Mouse (Mus musculus) kidney, embryonic 16.5 days (tissue): ENCODE results near the gene Fgd1. TPM values are rescaled to one million over a fixed set of nuclear protein-coding genes. Genes with fewer than 3 reads are reported as not detected.

Source experiments
- ATAC-seq: fragments of 200-750 bp; cut with Nextera tagmentation; 2 replicates; pipeline ENCODE4 v1.8.0; 2017; ENCODE audit warnings: moderate TSS enrichment; ENCODE audit not compliant: low FRiP score, low TSS enrichment
- H3K27ac ChIP-seq: fragments of 300-500 bp; sonication (generic); 2 replicates; pipeline ENCODE4 v1.5.1; 2014; ENCODE audit warnings: low read length
- H3K27me3 ChIP-seq: fragments of 300-500 bp; sonication (generic); 2 replicates; pipeline ENCODE4 v1.6.1; 2014; ENCODE audit warnings: low read length, control low read depth, mixed read lengths; ENCODE audit not compliant: insufficient read depth
- H3K36me3 ChIP-seq: fragments of 300-500 bp; sonication (generic); 2 replicates; pipeline ENCODE4 v1.6.1; 2014; ENCODE audit warnings: low read length, control low read depth, mixed read lengths; ENCODE audit not compliant: insufficient read depth
- H3K4me1 ChIP-seq: fragments of 300-500 bp; sonication (generic); 2 replicates; pipeline ENCODE4 v1.6.1; 2014; ENCODE audit warnings: low read length, control low read depth, mixed read lengths; ENCODE audit not compliant: insufficient read depth
- H3K4me2 ChIP-seq: fragments of 300-500 bp; sonication (generic); replicated peaks from 2 replicates; pipeline ENCODE4 v1.6.1; 2014; ENCODE audit warnings: low read depth, low read length
- H3K4me3 ChIP-seq: fragments of 300-500 bp; sonication (generic); 2 replicates; pipeline ENCODE4 v1.5.1; 2014; ENCODE audit warnings: mild to moderate bottlenecking, low read length
- H3K9ac ChIP-seq: fragments of 300-500 bp; sonication (generic); replicated peaks from 2 replicates; pipeline ENCODE4 v1.6.1; 2014; ENCODE audit warnings: low read length
- H3K9me3 ChIP-seq: fragments of 300-500 bp; sonication (generic); 2 replicates; pipeline ENCODE4 v1.6.1; 2016; ENCODE audit warnings: low read length, control low read depth
- WGBS: fragments of 180-500 bp; shearing (Covaris S2); extraction: QIAGEN DNeasy Blood & Tissue Kit; methylation state at CpG from one replicate; pipeline ENCODE4 v1.1.7; 2014; 5-methylcytosine and 5-hydroxymethylcytosine counted together
- polyA plus RNA-seq: library from polyadenylated mRNA; unstranded; fragments of >200 nt; fragmentation: Nextera tagmentation; extraction: Ambion mirVana; gene quantifications from 2 replicates; pipeline ENCODE4 v1.2.1, GENCODE M21; 2015

The Fgd1 gene
- polyA plus RNA-seq, 1 experiment from 2014 or later, result 11.8 TPM

GRCm38 (mm10) chrX:151047431-151048058 is 1.6 kb downstream of the Fgd1 start:
- ATAC-seq, result peak; percentile 69
- peak overlapping the region; percentile 90 for H3K9ac ChIP-seq

GRCm38 (mm10) chrX:151049661-151050215 is 3.8 kb downstream of the Fgd1 start:
- peaks cover 3% of the 10 kb centered on the region; the same call in 1 of the 2 replicates for H3K9me3 ChIP-seq
- no peak overlapping the region for H3K9ac ChIP-seq
- peaks cover 25% of the 10 kb centered on the region for H3K4me1 ChIP-seq
- no peak overlapping the region for H3K27ac ChIP-seq
- peak overlapping the region; percentile 69; the same call in 1 of the 2 replicates for H3K4me3 ChIP-seq
- H3K4me2 ChIP-seq, result peak overlapping the region; percentile 54
- H3K36me3 ChIP-seq, result peaks cover 3% of the 10 kb centered on the region; the same call in 1 of the 2 replicates
- 60% methylated on average over 8 of the region's 8 CpGs for WGBS
- H3K27me3 ChIP-seq, result no peaks in the 10 kb centered on the region; the same call in 1 of the 2 replicates
- no peak for ATAC-seq

More at GRCm38 (mm10) chrX:151047431-151048058, 1.6 kb downstream of the Fgd1 start:
- H3K36me3 ChIP-seq, result peaks cover 3% of the 10 kb centered on the region; the same call in 1 of the 2 replicates
- H3K9me3 ChIP-seq, result peaks cover 3% of the 10 kb centered on the region; the same call in 1 of the 2 replicates
- H3K27ac ChIP-seq, result peak overlapping the region; percentile 93
- 21% methylated on average over 50 of the region's 56 CpGs for WGBS
- no peaks in the 10 kb centered on the region; the same call in 1 of the 2 replicates for H3K27me3 ChIP-seq
- H3K4me1 ChIP-seq, result peaks cover 16% of the 10 kb centered on the region; the same call in 1 of the 2 replicates
- peak overlapping the region; percentile 69 for H3K4me3 ChIP-seq
- peak overlapping the region; percentile 54 for H3K4me2 ChIP-seq

- no peak overlapping the region for H3K9ac ChIP-seq
- 71% methylated on average over 7 of the region's 7 CpGs for WGBS
Observed at GRCm38 (mm10) chrX:151050337-151050736, 4.4 kb downstream of the Fgd1 start.

GRCm38 (mm10) chrX:151054489-151054888 is 8.5 kb downstream of the Fgd1 start:
- Histone ChIP-seq H3K4me1 (peaks cover 17% of the 10 kb centered on the region), H3K27me3 (no peaks in the 10 kb centered on the region; the same call in 1 of the 2 replicates), H3K36me3 (peaks cover 3% of the 10 kb centered on the region; the same call in 1 of the 2 replicates), H3K9me3 (no peaks in the 10 kb centered on the region), H3K27ac (peak overlapping the region; percentile 40; the same call in 1 of the 2 replicates), H3K4me2 (peak overlapping the region; percentile 15; the same call in 1 of the 2 replicates), H3K4me3 (no peak overlapping the region), H3K9ac (peak overlapping the region; percentile 22; the same call in 1 of the 2 replicates)
- ATAC-seq, result peak; percentile 43; the same call in 1 of the 2 replicates
- 57% methylated on average over 5 of the region's 6 CpGs for WGBS

More at GRCm38 (mm10) chrX:151050337-151050736, 4.4 kb downstream of the Fgd1 start:
- H3K4me3 ChIP-seq, result no peak overlapping the region
- peaks cover 3% of the 10 kb centered on the region; the same call in 1 of the 2 replicates for H3K9me3 ChIP-seq
- peaks cover 28% of the 10 kb centered on the region for H3K4me1 ChIP-seq
- no peak overlapping the region for H3K4me2 ChIP-seq
- no peak overlapping the region for H3K27ac ChIP-seq
- H3K27me3 ChIP-seq, result no peaks in the 10 kb centered on the region; the same call in 1 of the 2 replicates
- peaks cover 3% of the 10 kb centered on the region; the same call in 1 of the 2 replicates for H3K36me3 ChIP-seq
- no peak for ATAC-seq

GRCm38 (mm10) chrX:151055559-151055958 is 9.6 kb downstream of the Fgd1 start:
- Histone ChIP-seq H3K4me2 (no peak overlapping the region), H3K9me3 (no peaks in the 10 kb centered on the region), H3K36me3 (peaks cover 3% of the 10 kb centered on the region; the same call in 1 of the 2 replicates), H3K4me1 (peaks cover 15% of the 10 kb centered on the region), H3K4me3 (no peak overlapping the region), H3K27me3 (no peaks in the 10 kb centered on the region; the same call in 1 of the 2 replicates), H3K9ac (no peak overlapping the region), H3K27ac (peak overlapping the region; percentile 7; the same call in 1 of the 2 replicates)
- ATAC-seq, result peak; percentile 80
- 13% methylated on average over 1 of the region's 1 CpGs for WGBS

- H3K27me3 ChIP-seq, result no peaks in the 10 kb centered on the region; the same call in 1 of the 2 replicates
- no peaks in the 10 kb centered on the region for H3K36me3 ChIP-seq
- no peak overlapping the region for H3K27ac ChIP-seq
- no peaks in the 10 kb centered on the region for H3K9me3 ChIP-seq
- H3K4me3 ChIP-seq, result no peak overlapping the region
- H3K4me1 ChIP-seq, result peaks cover 6% of the 10 kb centered on the region; the same call in 1 of the 2 replicates
- WGBS, result 60% methylated on average over 1 of the region's 1 CpGs
- ATAC-seq, result no peak
- H3K9ac ChIP-seq, result no peak overlapping the region
- no peak overlapping the region for H3K4me2 ChIP-seq
Observed at GRCm38 (mm10) chrX:151059346-151059745, 13.4 kb downstream of the Fgd1 start.

GRCm38 (mm10) chrX:151061615-151062299 is 15.8 kb downstream of the Fgd1 start:
- H3K27me3 ChIP-seq, result peaks cover 4% of the 10 kb centered on the region; the same call in 1 of the 2 replicates
- no peak for ATAC-seq
- no peaks in the 10 kb centered on the region for H3K9me3 ChIP-seq
- H3K9ac ChIP-seq, result no peak overlapping the region
- 62% methylated on average over 3 of the region's 3 CpGs for WGBS
- no peak overlapping the region for H3K27ac ChIP-seq
- no peak overlapping the region for H3K4me2 ChIP-seq
- no peaks in the 10 kb centered on the region for H3K36me3 ChIP-seq
- no peak overlapping the region for H3K4me3 ChIP-seq
- no peaks in the 10 kb centered on the region for H3K4me1 ChIP-seq

GRCm38 (mm10) chrX:151066071-151066666 is 20.2 kb downstream of the Fgd1 start:
- WGBS, result 71% methylated on average over 7 of the region's 7 CpGs
- no peak overlapping the region for H3K27ac ChIP-seq
- no peak for ATAC-seq
- H3K27me3 ChIP-seq, result peaks cover 9% of the 10 kb centered on the region; the same call in 1 of the 2 replicates
- no peak overlapping the region for H3K4me3 ChIP-seq
- H3K9me3 ChIP-seq, result no peaks in the 10 kb centered on the region
- no peak overlapping the region for H3K4me2 ChIP-seq
- H3K4me1 ChIP-seq, result no peaks in the 10 kb centered on the region
- no peak overlapping the region for H3K9ac ChIP-seq
- peaks cover 28% of the 10 kb centered on the region; the same call in 1 of the 2 replicates for H3K36me3 ChIP-seq

GRCm38 (mm10) chrX:151067876-151068275 is 21.9 kb downstream of the Fgd1 start:
- H3K4me1 ChIP-seq, result no peaks in the 10 kb centered on the region
- ATAC-seq, result no peak
- no peaks in the 10 kb centered on the region for H3K9me3 ChIP-seq
- no peak overlapping the region for H3K4me2 ChIP-seq
- WGBS, result 95% methylated on average over 5 of the region's 5 CpGs
- H3K27ac ChIP-seq, result no peak overlapping the region
- no peak overlapping the region for H3K9ac ChIP-seq
- H3K36me3 ChIP-seq, result peaks cover 40% of the 10 kb centered on the region; the same call in 1 of the 2 replicates
- H3K27me3 ChIP-seq, result peaks cover 10% of the 10 kb centered on the region; the same call in 1 of the 2 replicates
- no peak overlapping the region for H3K4me3 ChIP-seq
